Mouse (Mus musculus): ENCODE results near the gene Elovl6. TPM values are rescaled to one million over a fixed set of nuclear protein-coding genes. Genes with fewer than 3 reads are reported as not detected.

Gene Elovl6
- polyA plus RNA-seq, 1 experiment: 1.6 TPM

DNA sequence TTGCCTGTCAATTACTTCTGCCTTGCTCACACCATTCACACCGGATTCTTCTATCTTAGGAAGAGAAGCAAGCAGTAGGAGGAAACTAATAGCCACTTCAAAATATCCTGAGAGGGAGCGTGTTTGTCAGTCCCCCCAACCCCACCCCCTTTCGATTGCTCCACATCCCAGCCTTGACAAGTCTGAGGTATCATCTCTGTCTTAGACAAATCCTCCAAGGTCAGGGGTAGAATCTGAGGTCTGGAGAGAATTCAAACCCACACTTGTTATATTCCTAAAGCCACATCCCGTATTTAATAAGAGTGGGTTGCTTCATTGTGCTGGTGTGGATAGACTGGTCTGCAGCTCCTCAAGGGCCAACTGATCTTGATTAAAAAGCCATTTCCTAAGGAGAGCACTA, 40.8 kb downstream of the Elovl6 start:
- Histone ChIP-seq H3K27ac (ENCODE audit: insufficient read depth, low read depth, low read length) (no peak overlapping the region), H3K4me1 (ENCODE audit: control insufficient read depth, insufficient read depth, low read length) (peaks cover 21% of the 10 kb centered on the region), H3K4me3 (ENCODE audit: insufficient read depth, low read length) (no peak overlapping the region)
- no peak for TF ChIP-seq CTCF (IDR thresholded peaks at IDR 0.05; ENCODE audit: low read depth, low read length)
- TF ChIP-seq POLR2A (IDR thresholded peaks at IDR 0.05; ENCODE audit: borderline replicate concordance, low read depth, low read length): no peak

DNA sequence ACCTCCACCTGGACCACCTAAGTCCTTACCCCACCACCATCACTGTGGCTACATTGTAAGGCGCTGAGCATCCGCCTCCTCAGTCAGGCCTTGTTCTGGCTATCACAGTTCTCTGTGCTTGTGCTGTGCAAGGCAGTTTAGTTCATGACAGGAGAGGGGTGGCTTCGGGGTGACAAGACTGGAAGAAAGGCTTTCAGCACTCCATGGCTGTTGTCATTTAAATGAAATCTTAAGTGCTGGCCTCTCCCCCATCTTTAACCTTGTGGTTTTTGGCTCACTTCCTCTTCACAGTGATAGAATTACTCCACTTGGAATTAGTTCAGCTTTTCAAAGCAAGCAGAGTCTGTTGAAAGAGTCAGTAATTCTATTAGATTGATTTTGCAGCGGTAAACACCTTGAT, 41.5 kb downstream of the Elovl6 start:
- H3K27ac ChIP-seq (ENCODE audit: insufficient read depth, low read depth, low read length): no peak overlapping the region
- TF ChIP-seq POLR2A (IDR thresholded peaks at IDR 0.05; ENCODE audit: borderline replicate concordance, low read depth, low read length) (no peak), CTCF (IDR thresholded peaks at IDR 0.05; ENCODE audit: low read depth, low read length) (no peak)
- H3K4me1 ChIP-seq (ENCODE audit: control insufficient read depth, insufficient read depth, low read length): peaks cover 21% of the 10 kb centered on the region
- H3K4me3 ChIP-seq (ENCODE audit: insufficient read depth, low read length): no peak overlapping the region

DNA sequence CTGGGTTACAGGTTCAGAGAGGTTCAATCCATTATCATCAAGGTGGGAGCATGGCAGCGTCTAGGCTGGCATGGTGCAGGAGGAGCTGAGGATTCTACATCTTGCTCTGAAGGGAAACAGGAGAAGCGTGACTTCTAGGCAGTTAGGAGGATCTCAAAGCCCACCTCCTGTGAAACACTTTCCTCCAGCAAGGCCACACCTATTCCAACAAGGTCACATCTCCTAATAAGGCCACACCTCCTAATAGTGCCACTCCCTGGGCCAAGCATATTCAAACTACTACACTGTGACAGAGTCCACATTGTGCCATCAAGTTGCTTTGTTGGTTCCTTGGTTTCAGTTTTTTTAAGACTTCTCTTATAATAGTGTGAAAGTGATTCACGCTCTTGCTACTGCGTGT, 42.9 kb downstream of the Elovl6 start:
- Histone ChIP-seq H3K4me1 (ENCODE audit: control insufficient read depth, insufficient read depth, low read length) (peaks cover 21% of the 10 kb centered on the region), H3K27ac (ENCODE audit: insufficient read depth, low read depth, low read length) (no peak overlapping the region)
- no peak for TF ChIP-seq POLR2A (IDR thresholded peaks at IDR 0.05; ENCODE audit: borderline replicate concordance, low read depth, low read length)
- no peak for TF ChIP-seq CTCF (IDR thresholded peaks at IDR 0.05; ENCODE audit: low read depth, low read length)

DNA sequence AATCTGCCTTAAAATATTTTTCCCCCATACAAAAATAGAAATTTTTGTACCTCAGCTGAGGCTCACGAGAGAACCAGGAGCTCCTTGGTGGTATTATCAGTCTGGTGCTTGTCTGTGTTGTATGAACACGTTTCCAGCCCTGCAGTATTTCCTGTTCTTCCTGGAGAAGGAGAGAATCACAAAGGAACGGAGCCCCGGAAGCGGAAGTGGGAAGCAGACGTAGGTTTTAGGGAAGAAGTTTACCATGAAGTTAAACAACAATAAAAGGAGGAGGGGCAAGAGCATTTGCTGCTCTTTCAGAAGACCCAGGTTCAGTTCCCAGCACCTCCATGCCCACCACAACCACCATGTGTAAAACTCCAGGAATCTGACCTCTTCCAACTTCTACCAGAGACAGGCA, 44.4 kb downstream of the Elovl6 start:
- TF ChIP-seq POLR2A (IDR thresholded peaks at IDR 0.05; ENCODE audit: borderline replicate concordance, low read depth, low read length) (no peak), CTCF (IDR thresholded peaks at IDR 0.05; ENCODE audit: low read depth, low read length) (no peak)
- H3K4me3 ChIP-seq (ENCODE audit: insufficient read depth, low read length): no peak overlapping the region

More for the DNA sequence above, 42.9 kb downstream of the Elovl6 start:
- H3K4me3 ChIP-seq (ENCODE audit: insufficient read depth, low read length): no peak overlapping the region

DNA sequence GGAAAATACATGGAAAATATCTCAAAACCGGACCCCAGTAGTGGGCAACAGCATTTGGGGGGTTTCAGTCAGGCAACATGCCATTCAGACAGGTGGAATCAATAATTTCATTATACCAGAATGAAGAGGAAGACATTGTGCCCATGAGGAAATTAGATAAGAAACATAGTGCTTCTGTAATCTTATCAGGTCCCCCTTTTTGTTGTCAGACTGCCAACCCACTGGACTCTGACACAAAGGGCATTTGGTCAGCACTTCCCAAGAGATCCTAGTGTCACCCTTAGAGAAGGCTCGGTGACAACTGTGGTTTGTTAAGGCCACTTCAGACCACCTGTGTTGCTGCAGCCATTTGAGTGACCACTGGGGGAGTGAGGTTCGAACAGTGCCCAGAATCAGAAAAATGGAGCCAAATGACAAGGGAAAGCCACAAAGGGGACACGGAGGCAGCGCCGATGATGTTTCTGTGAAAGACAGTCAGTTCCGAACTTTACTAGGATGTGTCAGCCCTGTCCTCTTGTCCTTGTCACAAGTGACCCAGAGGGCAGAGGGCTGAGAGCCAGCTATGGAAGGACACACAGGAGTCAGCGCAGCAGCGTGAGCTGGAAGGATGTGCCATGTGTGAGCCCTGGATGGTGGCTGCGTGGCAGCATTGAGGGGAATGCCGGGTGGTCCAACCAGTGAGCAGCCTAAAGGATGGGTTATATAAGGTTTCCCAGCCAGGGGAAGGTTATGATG, 46.8 kb downstream of the Elovl6 start:
- TF ChIP-seq CTCF (IDR thresholded peaks at IDR 0.05; ENCODE audit: low read depth, low read length) (no peak), POLR2A (IDR thresholded peaks at IDR 0.05; ENCODE audit: borderline replicate concordance, low read depth, low read length) (no peak)
- Histone ChIP-seq H3K27ac (ENCODE audit: insufficient read depth, low read depth, low read length) (no peak overlapping the region), H3K4me1 (ENCODE audit: control insufficient read depth, insufficient read depth, low read length) (peaks cover 10% of the 10 kb centered on the region), H3K4me3 (ENCODE audit: insufficient read depth, low read length) (no peak overlapping the region)

More for the DNA sequence above, 44.4 kb downstream of the Elovl6 start:
- Histone ChIP-seq H3K27ac (ENCODE audit: insufficient read depth, low read depth, low read length) (no peak overlapping the region), H3K4me1 (ENCODE audit: control insufficient read depth, insufficient read depth, low read length) (peaks cover 21% of the 10 kb centered on the region)

DNA sequence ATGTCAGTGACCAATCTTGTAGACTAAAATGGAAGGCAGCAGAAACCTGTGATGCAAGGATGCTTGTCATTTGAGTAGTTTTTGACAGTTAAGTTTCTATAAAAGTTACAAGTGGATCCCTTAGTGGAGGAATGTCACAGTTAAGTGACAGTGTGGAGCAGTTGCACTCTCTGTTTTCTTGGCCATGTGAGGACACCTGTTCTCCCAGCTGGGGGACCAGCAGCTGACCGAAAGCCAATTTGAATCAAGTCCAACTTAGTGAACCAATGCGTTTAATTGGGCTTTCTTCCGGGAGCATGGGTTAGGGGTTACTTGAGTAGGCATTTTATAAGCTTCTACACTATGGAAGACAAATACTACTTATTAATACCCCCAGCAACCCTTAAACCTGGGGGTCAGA, 48.9 kb downstream of the Elovl6 start:
- Histone ChIP-seq H3K4me3 (ENCODE audit: insufficient read depth, low read length) (no peak overlapping the region), H3K27ac (ENCODE audit: insufficient read depth, low read depth, low read length) (no peak overlapping the region), H3K4me1 (ENCODE audit: control insufficient read depth, insufficient read depth, low read length) (peaks cover 1% of the 10 kb centered on the region; the same call in 1 of the 2 replicates)
- no peak for TF ChIP-seq CTCF (IDR thresholded peaks at IDR 0.05; ENCODE audit: low read depth, low read length)
- TF ChIP-seq POLR2A (IDR thresholded peaks at IDR 0.05; ENCODE audit: borderline replicate concordance, low read depth, low read length): no peak

DNA sequence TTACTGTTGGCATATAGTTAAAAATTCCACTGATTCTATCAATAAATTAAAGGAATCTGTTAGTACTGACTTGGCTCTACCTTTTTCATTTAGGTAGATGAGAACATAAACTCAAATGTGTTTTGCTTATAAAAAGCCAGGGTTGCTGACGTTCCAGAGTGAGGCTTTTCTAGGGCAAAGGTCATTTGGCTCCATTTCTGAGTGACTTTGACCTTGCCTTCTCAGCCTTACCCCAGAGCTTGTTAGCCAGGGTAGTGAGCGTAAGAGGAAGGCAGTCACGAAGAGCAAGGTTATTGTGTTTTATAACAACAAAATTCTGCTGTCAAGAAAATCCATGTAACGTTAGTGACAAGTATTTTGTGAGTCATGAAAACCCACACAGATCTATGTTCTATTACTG, 50.3 kb downstream of the Elovl6 start:
- Histone ChIP-seq H3K27ac (ENCODE audit: insufficient read depth, low read depth, low read length) (no peak overlapping the region), H3K4me1 (ENCODE audit: control insufficient read depth, insufficient read depth, low read length) (no peaks in the 10 kb centered on the region), H3K4me3 (ENCODE audit: insufficient read depth, low read length) (no peak overlapping the region)
- no peak for TF ChIP-seq CTCF (IDR thresholded peaks at IDR 0.05; ENCODE audit: low read depth, low read length)
- TF ChIP-seq POLR2A (IDR thresholded peaks at IDR 0.05; ENCODE audit: borderline replicate concordance, low read depth, low read length): no peak

DNA sequence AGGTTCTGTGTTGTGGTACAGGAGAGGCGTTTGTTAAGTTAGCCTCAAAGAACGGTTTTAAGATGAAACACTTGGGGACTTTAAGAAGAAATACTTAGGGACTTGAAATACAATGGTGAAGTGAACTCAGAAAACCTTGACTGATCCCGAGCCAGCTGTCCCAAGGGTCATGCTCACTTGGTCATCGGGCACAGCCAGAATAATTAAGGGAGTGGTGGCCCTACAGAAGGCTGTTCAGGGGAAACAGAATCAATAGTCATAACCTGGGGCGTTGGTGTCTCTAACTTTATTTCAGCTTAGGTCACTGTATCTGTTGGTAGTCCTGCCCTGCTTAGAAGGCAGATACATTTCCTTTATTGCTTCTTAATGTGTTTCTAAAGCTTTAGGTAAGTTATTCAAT, 51.1 kb downstream of the Elovl6 start:
- H3K4me3 ChIP-seq (ENCODE audit: insufficient read depth, low read length): no peak overlapping the region
- H3K27ac ChIP-seq (ENCODE audit: insufficient read depth, low read depth, low read length): no peak overlapping the region
- peaks cover 2% of the 10 kb centered on the region; the same call in 1 of the 2 replicates for H3K4me1 ChIP-seq (ENCODE audit: control insufficient read depth, insufficient read depth, low read length)
- TF ChIP-seq CTCF (IDR thresholded peaks at IDR 0.05; ENCODE audit: low read depth, low read length) (no peak), POLR2A (IDR thresholded peaks at IDR 0.05; ENCODE audit: borderline replicate concordance, low read depth, low read length) (no peak)

DNA sequence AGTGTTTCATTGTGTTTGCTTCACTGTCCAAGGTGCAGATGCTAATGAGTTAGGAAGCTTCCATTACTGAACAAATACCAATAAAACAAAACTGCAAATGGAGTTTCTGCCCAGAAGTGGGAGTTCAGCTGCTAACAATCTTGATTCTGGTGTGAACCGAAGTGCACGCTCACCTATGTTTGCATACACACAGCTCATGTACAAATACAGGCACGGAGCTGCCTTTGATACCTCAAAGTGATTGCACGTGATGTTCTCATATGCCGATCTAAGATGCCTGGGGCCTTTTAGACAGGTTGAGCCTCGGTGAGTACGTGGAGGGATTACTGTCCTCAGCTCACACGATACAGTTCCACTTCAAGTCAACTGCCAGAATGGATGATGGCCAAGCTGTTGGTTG, 55.8 kb downstream of the Elovl6 start:
- no peak overlapping the region for H3K27ac ChIP-seq (ENCODE audit: insufficient read depth, low read depth, low read length)
- no peak overlapping the region for H3K4me3 ChIP-seq (ENCODE audit: insufficient read depth, low read length)
- no peak for TF ChIP-seq POLR2A (IDR thresholded peaks at IDR 0.05; ENCODE audit: borderline replicate concordance, low read depth, low read length)
- no peak for TF ChIP-seq CTCF (IDR thresholded peaks at IDR 0.05; ENCODE audit: low read depth, low read length)
- peaks cover 2% of the 10 kb centered on the region; the same call in 1 of the 2 replicates for H3K4me1 ChIP-seq (ENCODE audit: control insufficient read depth, insufficient read depth, low read length)

DNA sequence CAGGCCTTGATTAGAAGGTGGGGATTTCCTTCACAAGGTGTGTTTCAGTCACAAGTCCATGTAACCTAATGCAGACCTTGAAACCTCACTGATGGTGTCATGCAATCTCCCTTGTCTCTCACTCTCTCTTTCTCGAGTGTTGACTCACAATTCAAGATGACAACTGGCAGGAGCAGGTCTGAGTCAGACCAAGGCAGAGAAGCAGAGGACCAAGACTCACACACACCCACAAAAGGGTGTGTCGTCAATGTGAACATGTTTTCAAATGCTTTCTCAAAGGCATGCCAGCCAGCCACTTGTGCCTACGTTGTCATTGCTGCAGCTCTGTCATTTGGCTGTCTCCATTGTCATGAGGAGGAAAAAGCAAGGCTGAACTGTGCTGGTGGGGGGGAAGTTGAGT, 56.6 kb downstream of the Elovl6 start:
- H3K4me1 ChIP-seq (ENCODE audit: control insufficient read depth, insufficient read depth, low read length): peaks cover 2% of the 10 kb centered on the region; the same call in 1 of the 2 replicates
- H3K4me3 ChIP-seq (ENCODE audit: insufficient read depth, low read length): no peak overlapping the region
- TF ChIP-seq POLR2A (IDR thresholded peaks at IDR 0.05; ENCODE audit: borderline replicate concordance, low read depth, low read length): no peak
- TF ChIP-seq CTCF (IDR thresholded peaks at IDR 0.05; ENCODE audit: low read depth, low read length): no peak
- H3K27ac ChIP-seq (ENCODE audit: insufficient read depth, low read depth, low read length): no peak overlapping the region
